Mouse (Mus musculus) brain, embryonic 14.5 days (tissue): ENCODE data around the gene Tpcn1.

Experiments used
- CTCF ChIP-seq: fragments of 200-500 bp; IDR thresholded peaks from 2 replicates; pipeline ENCODE4 v1.5.1; 2012; ENCODE audit warnings: inconsistent platforms, mild to moderate bottlenecking, moderate library complexity, borderline replicate concordance; ENCODE audit not compliant: insufficient read depth, insufficient read length; ENCODE audit errors: extremely low read depth
- POLR2A ChIP-seq: fragments of 200-500 bp; IDR thresholded peaks from 2 replicates; pipeline ENCODE4 v1.6.1; 2012; ENCODE audit warnings: mild to moderate bottlenecking, inconsistent platforms, borderline replicate concordance; ENCODE audit not compliant: poor library complexity, insufficient read depth, insufficient read length, severe bottlenecking; ENCODE audit errors: extremely low read depth

- TF ChIP-seq POLR2A (no peak), CTCF (no peak)
Measured at GRCm38 (mm10) chr5:120517552-120517951, 70.9 kb downstream of the Tpcn1 start.
